Mouse (Mus musculus) liver, postnatal 0 days (tissue): ENCODE results near the gene Dtnb.

Experiments
- CTCF ChIP-seq: sonication (generic); IDR thresholded peaks from 2 replicates; pipeline ENCODE4 v1.5.1; 2016; ENCODE audit warnings: antibody characterized with exemption, low read depth
- EP300 ChIP-seq: IDR thresholded peaks from 2 replicates; pipeline ENCODE4 v1.6.1; 2016; ENCODE audit warnings: antibody characterized with exemption, low read depth, mild to moderate bottlenecking

DNA sequence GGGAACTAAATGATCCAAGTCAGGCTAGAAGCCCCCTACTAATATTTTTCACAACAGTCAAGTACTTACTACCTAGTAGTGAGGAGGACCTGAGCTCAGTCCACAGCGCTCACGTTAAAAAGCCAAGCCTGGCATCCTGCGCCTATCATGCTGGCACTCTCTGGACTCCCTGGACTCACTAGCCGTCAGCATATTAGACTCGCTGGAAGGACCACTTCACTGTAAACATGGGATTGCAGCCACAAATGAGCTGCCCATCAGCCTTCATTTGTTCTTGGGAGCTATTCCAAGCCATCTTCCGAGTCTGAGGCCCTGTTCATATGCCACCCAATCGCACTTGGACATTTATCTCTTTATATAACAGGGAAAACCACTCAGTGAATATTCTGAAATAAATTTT, 31.3 kb upstream of the Dtnb start:
- TF ChIP-seq CTCF = no peak
- TF ChIP-seq EP300 = no peak
